7 mouse cellular contexts compared by ENCODE assay signal in genomic region chr14:121796571-121797456, GRCm38 (mm10). TPM values are rescaled to one million over a fixed set of nuclear protein-coding genes. Genes with fewer than 3 reads are reported as not detected.
A peak's percentile ranks its signal among the peaks of the same experiment; 100 is the strongest.
DNase-seq lines count a peak whose midpoint lies in the region; ATAC-seq and TF ChIP-seq lines count a peak whose summit lies in the region.

No protein-coding gene starts in this region.

- H3ac ChIP-seq in myocyte (ENCODE audit: control insufficient read depth, insufficient read length), result peak overlapping the region; percentile 94

- H3K4me2 ChIP-seq in embryonic facial prominence, embryonic 15.5 days (replicated peaks), result peak overlapping the region; percentile 99
- H3K4me2 ChIP-seq in intestine, embryonic 15.5 days (replicated peaks), result peak overlapping the region; percentile 85
- peak overlapping the region; percentile 80 for H3K4me2 ChIP-seq in myocyte (ENCODE audit: low read depth)

- no peaks in the 10 kb centered on the region for H3K9me3 ChIP-seq in embryonic facial prominence, embryonic 15.5 days (replicated peaks)
- H3K9me3 ChIP-seq in intestine, embryonic 15.5 days, result no peaks in the 10 kb centered on the region

- DNase-seq in liver, adult 2 months (ENCODE audit: extremely low read depth, low read depth, low spot score), result no peak
- DNase-seq in liver, result no peak
- DNase-seq in brain, adult 2 months (ENCODE audit: low read depth, low spot score), result peak; percentile 30

- TF ChIP-seq POLR2A in liver, adult 2 months (IDR thresholded peaks at IDR 0.05; ENCODE audit: extremely low read depth, insufficient read depth, low read length), result no peak
- no peak for TF ChIP-seq POLR2A in myocyte (IDR thresholded peaks at IDR 0.05; ENCODE audit: insufficient read length, low read depth)

- H3K79me2 ChIP-seq in liver, adult 2 months (ENCODE audit: control insufficient read depth, insufficient read depth, low read length), result peaks cover 10% of the 10 kb centered on the region
- no peaks in the 10 kb centered on the region for H3K79me2 ChIP-seq in myocyte (ENCODE audit: control insufficient read depth, insufficient read depth)

- H3K9ac ChIP-seq in liver, adult 2 months (ENCODE audit: low read depth, low read length), result peak overlapping the region; percentile 89
- peak overlapping the region; percentile 44 for H3K9ac ChIP-seq in embryonic facial prominence, embryonic 15.5 days
- peak overlapping the region; percentile 66 for H3K9ac ChIP-seq in intestine, embryonic 15.5 days

- ATAC-seq in embryonic facial prominence, embryonic 15.5 days (ENCODE audit: insufficient number of reproducible peaks, low FRiP score, low TSS enrichment, low read depth), result no peak
- peak; percentile 0 for ATAC-seq in intestine, embryonic 15.5 days
- ATAC-seq in monocyte, adult 5-6 weeks (replicated peaks; ENCODE audit: insufficient number of reproducible peaks, low FRiP score, low TSS enrichment, poor library complexity, severe bottlenecking), result no peak

- H3K36me3 ChIP-seq in liver, adult 2 months (ENCODE audit: control insufficient read depth, insufficient read depth, low read length), result no peaks in the 10 kb centered on the region
- H3K36me3 ChIP-seq in embryonic facial prominence, embryonic 15.5 days, result no peaks in the 10 kb centered on the region
- no peaks in the 10 kb centered on the region for H3K36me3 ChIP-seq in intestine, embryonic 15.5 days
- H3K36me3 ChIP-seq in myocyte (ENCODE audit: control insufficient read depth, insufficient read depth), result no peaks in the 10 kb centered on the region

- peak overlapping the region; percentile 10; the same call in 1 of the 2 replicates for H3K27ac ChIP-seq in liver, adult 2 months (replicated peaks; ENCODE audit: insufficient read depth, low read depth, low read length)
- peak overlapping the region; percentile 88 for H3K27ac ChIP-seq in embryonic facial prominence, embryonic 15.5 days (replicated peaks)
- H3K27ac ChIP-seq in intestine, embryonic 15.5 days, result peak overlapping the region; percentile 85

- H3K27me3 ChIP-seq in liver, adult 2 months (ENCODE audit: control insufficient read depth, insufficient read depth, low read length), result no peaks in the 10 kb centered on the region
- H3K27me3 ChIP-seq in embryonic facial prominence, embryonic 15.5 days, result peaks cover 10% of the 10 kb centered on the region
- no peaks in the 10 kb centered on the region for H3K27me3 ChIP-seq in intestine, embryonic 15.5 days (replicated peaks)
- no peaks in the 10 kb centered on the region for H3K27me3 ChIP-seq in myocyte (ENCODE audit: control insufficient read depth, insufficient read depth, insufficient read length)

- peak overlapping the region; percentile 70 for H3K4me3 ChIP-seq in liver, adult 2 months (ENCODE audit: insufficient read depth, low read depth, low read length)
- peak overlapping the region; percentile 76 for H3K4me3 ChIP-seq in embryonic facial prominence, embryonic 15.5 days (replicated peaks)
- H3K4me3 ChIP-seq in intestine, embryonic 15.5 days (replicated peaks), result peak overlapping the region; percentile 69
- H3K4me3 ChIP-seq in myocyte, result peak overlapping the region; percentile 61

- TF ChIP-seq CTCF in liver, adult 2 months (IDR thresholded peaks at IDR 0.05; ENCODE audit: low read depth, low read length), result no peak

- 27% methylated on average over 26 of the region's 28 CpGs for WGBS in liver, adult 2 months
- 9% methylated on average over 28 of the region's 28 CpGs for WGBS in embryonic facial prominence, embryonic 15.5 days
- 11% methylated on average over 27 of the region's 28 CpGs for WGBS in intestine, embryonic 15.5 days

- peaks cover 5% of the 10 kb centered on the region; the same call in 1 of the 2 replicates for H3K4me1 ChIP-seq in liver, adult 2 months (ENCODE audit: control insufficient read depth, insufficient read depth, low read length)
- peaks cover 9% of the 10 kb centered on the region for H3K4me1 ChIP-seq in embryonic facial prominence, embryonic 15.5 days
- H3K4me1 ChIP-seq in intestine, embryonic 15.5 days (replicated peaks), result peaks cover 10% of the 10 kb centered on the region; the same call in 1 of the 2 replicates

TF ChIP-seq in myocyte, 11 proteins besides CTCF, POLR2A, EP300 and RAD21:
- no peak for TF ChIP-seq REST (IDR thresholded peaks at IDR 0.05; ENCODE audit: insufficient read depth, insufficient read length)
- no peak for TF ChIP-seq MAX (IDR thresholded peaks at IDR 0.05; ENCODE audit: low read depth)
- TF ChIP-seq TCF12 (IDR thresholded peaks at IDR 0.05; ENCODE audit: insufficient read depth, poor library complexity, severe bottlenecking), result no peak
- no peak for TF ChIP-seq TCF3 (IDR thresholded peaks at IDR 0.05; ENCODE audit: insufficient read length, low read depth)
- no peak for TF ChIP-seq SRF (IDR thresholded peaks at IDR 0.05; ENCODE audit: control insufficient read depth, insufficient read length, low read depth)
- no peak for TF ChIP-seq CEBPB (IDR thresholded peaks at IDR 0.05; ENCODE audit: insufficient read depth, poor library complexity, severe bottlenecking)
- no peak for TF ChIP-seq POLR2AphosphoS2 (IDR thresholded peaks at IDR 0.05; ENCODE audit: insufficient read length, low read depth)
- no peak for TF ChIP-seq MYOD1 (IDR thresholded peaks at IDR 0.05; ENCODE audit: control insufficient read depth in 1 of 3, insufficient read length in 2 of 3, low read depth in 2 of 3)
- TF ChIP-seq USF1 (IDR thresholded peaks at IDR 0.05; ENCODE audit: low read depth), result no peak

RNA-seq across cellular contexts. Expression of gene Dock9, which starts 0.8 kb away (rescaled TPM):
- 11.4 and 12.1 TPM in 2 replicates for total RNA-seq in liver, adult 2 months (2014; rRNA removed)
- 2.8 and 3.8 TPM in 2 replicates for polyA plus RNA-seq in liver, adult 2 months (2012; rRNA removed)
- polyA plus RNA-seq in embryonic facial prominence, embryonic 15.5 days (2015; fragmentation: Nextera tagmentation; extraction: Ambion mirVana), result 8.7 and 9.8 TPM in 2 replicates
- 17.0 and 17.2 TPM in 2 replicates for polyA plus RNA-seq in intestine, embryonic 15.5 days (2015; fragmentation: Nextera tagmentation; extraction: Ambion mirVana)
- polyA plus RNA-seq in myocyte (2012; fragmentation: generic; extraction: Trizol), result 2.8 TPM
- 1.7 to 7.5 TPM (median 3.1 TPM) in 3 replicates for total RNA-seq in monocyte, adult 5-6 weeks (2017)

Comparison
In these comparisons a context has a peak if more than half of its experiments do, and no peak if none do; other contexts are left out.
1. H3K27ac ChIP-seq: peak in every context shown above with its lines; median percentile 88 in embryonic facial prominence, embryonic 15.5 days; 85 in intestine, embryonic 15.5 days; 10 in liver, adult 2 months.